Mouse (Mus musculus) liver, embryonic 14.5 days (tissue): ENCODE measurements around the gene Esrra. TPM values are rescaled to one million over a fixed set of nuclear protein-coding genes. Genes with fewer than 3 reads are reported as not detected.

Source experiments
- ATAC-seq: fragments of 200-750 bp; cut with Nextera tagmentation; 2 replicates; pipeline ENCODE4 v1.8.0; 2017; ENCODE audit warnings: moderate number of reproducible peaks, mild to moderate bottlenecking, moderate library complexity; ENCODE audit not compliant: insufficient read depth
- DNase-seq, 3 experiments: peaks; one replicate each; pipeline ENCODE4 v3.0.0-alpha.2; 2012 to 2013; ENCODE audit warnings: low read depth in 3 of 3, low spot score in 3 of 3
- H3K27ac ChIP-seq: fragments of 300-500 bp; sonication (generic); 2 replicates; pipeline ENCODE4 v1.5.1; 2014; ENCODE audit warnings: moderate library complexity, mild to moderate bottlenecking, control low read depth, inconsistent platforms
- H3K27me3 ChIP-seq: fragments of 300-500 bp; sonication (generic); 2 replicates; pipeline ENCODE4 v1.6.1; 2014; ENCODE audit warnings: mild to moderate bottlenecking, low read length, moderate library complexity; ENCODE audit not compliant: control insufficient read depth, insufficient read depth
- H3K36me3 ChIP-seq: fragments of 300-500 bp; sonication (generic); replicated peaks from 2 replicates; pipeline ENCODE4 v1.6.1; 2014; ENCODE audit warnings: low read depth; ENCODE audit not compliant: control insufficient read depth, insufficient read depth
- H3K4me1 ChIP-seq, 2 experiments: fragments of 200-500 bp in 1 of 2; fragments of 300-500 bp in 1 of 2; sonication (generic) in 1 of 2; replicated peaks; 2 replicates each; pipeline ENCODE4 v1.6.1; 2012 to 2014; ENCODE audit warnings: antibody characterized with exemption in 1 of 2, inconsistent platforms in 1 of 2, low read length in 1 of 2; ENCODE audit not compliant: control insufficient read depth in 2 of 2, insufficient read depth in 2 of 2
- H3K4me2 ChIP-seq: fragments of 300-500 bp; sonication (generic); 2 replicates; pipeline ENCODE4 v1.6.1; 2014; ENCODE audit warnings: low read depth, mild to moderate bottlenecking, control low read depth, moderate library complexity
- H3K4me3 ChIP-seq, 2 experiments: fragments of 200-500 bp in 1 of 2; fragments of 300-500 bp in 1 of 2; sonication (generic) in 1 of 2; 2 replicates each; pipeline ENCODE4 v1.5.1; 2012 to 2014; ENCODE audit warnings: low read depth in 2 of 2, low read length in 2 of 2, mild to moderate bottlenecking in 2 of 2, control low read depth in 1 of 2, inconsistent platforms in 1 of 2, moderate library complexity in 1 of 2; ENCODE audit not compliant: insufficient read depth in 1 of 2
- H3K9ac ChIP-seq: fragments of 300-500 bp; sonication (generic); replicated peaks from 2 replicates; pipeline ENCODE4 v1.6.1; 2014; ENCODE audit warnings: mild to moderate bottlenecking, control low read depth, moderate library complexity
- H3K9me3 ChIP-seq: fragments of 300-500 bp; sonication (generic); 2 replicates; pipeline ENCODE4 v1.6.1; 2016; ENCODE audit warnings: low read length, mixed read lengths; ENCODE audit not compliant: control insufficient read depth
- CTCF ChIP-seq: IDR thresholded peaks from 2 replicates; pipeline ENCODE4 v1.5.1; 2016; ENCODE audit warnings: antibody characterized with exemption, low read depth, control low read depth
- EP300 ChIP-seq: IDR thresholded peaks from 2 replicates; pipeline ENCODE4 v1.6.1; 2016; ENCODE audit warnings: antibody characterized with exemption, low read depth
- whole genome bisulfite sequencing: fragments of 180-500 bp; shearing (Covaris S2); extraction: QIAGEN DNeasy Blood & Tissue Kit; methylation state at CpG from one replicate; pipeline ENCODE4 v1.1.7; 2014; ENCODE audit not compliant: insufficient replicate concordance; 5-methylcytosine and 5-hydroxymethylcytosine counted together
- polyA plus RNA-seq, 2 experiments: library from polyadenylated mRNA; depleted of rRNA in 1 of 2; stranded (reverse) in 1 of 2; unstranded in 1 of 2; fragments of >200 nt; fragmentation: Nextera tagmentation in 1 of 2; extraction: Ambion mirVana in 1 of 2; gene quantifications; 2 replicates each; pipeline versions ENCODE4 v1.2.1 to v1.2.3; 2012 to 2014

The Esrra gene
- polyA plus RNA-seq, 2 experiments, result 1.6 to 6.6 TPM

DNA sequence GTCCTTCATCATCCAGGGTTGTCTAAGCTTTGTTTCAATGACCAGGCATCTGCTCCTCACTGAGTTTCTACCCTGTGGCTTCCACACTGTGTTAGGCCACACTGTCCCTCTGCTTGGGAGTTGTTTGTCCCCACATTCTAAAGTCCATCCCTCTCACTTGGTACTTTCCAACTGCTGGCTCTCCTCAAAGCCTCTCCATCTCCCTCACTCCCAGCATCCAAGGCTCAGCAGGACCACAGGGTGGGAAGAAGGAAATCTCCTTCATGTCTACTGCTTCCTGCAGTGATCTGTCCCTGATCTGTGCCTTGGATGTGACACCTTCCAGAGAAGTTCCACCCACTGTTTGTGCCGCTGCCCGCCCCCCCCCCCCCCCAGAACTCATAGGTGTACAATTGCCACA is 9.4 kb upstream of the Esrra start:
- Histone ChIP-seq H3K27me3 (peaks cover 94% of the 10 kb centered on the region), H3K4me1 (no peaks in the 10 kb centered on the region), H3K9me3 (no peaks in the 10 kb centered on the region), H3K27ac (no peak overlapping the region), H3K4me3 (no peak overlapping the region), H3K4me2 (no peak overlapping the region), H3K36me3 (no peaks in the 10 kb centered on the region), H3K9ac (no peak overlapping the region)
- DNase-seq (no peak), ATAC-seq (no peak)
- no peak for TF ChIP-seq CTCF
- TF ChIP-seq EP300, result no peak
- 0% methylated on average over 1 of the region's 2 CpGs for WGBS

DNA sequence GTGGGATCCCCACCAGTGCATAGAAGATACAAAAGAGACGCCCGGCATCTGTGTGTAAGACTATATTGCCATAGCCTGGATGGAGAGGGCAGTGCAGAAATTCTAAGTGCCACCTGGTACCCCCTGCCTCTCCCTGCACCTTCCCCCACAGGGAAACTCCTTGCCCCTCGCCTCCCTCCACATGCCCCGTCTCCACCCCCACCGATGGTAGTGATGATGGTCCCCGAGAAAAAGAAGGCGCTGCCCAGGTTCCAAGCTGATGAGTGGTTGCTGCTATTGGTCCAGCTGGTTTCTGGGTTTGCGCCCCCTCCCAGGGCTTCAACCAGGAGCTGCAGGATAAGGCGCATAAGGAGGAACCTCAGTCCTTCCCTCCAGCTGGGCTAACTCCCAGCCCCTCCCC is 6.5 kb upstream of the Esrra start:
- no peak overlapping the region for H3K4me2 ChIP-seq

DNA sequence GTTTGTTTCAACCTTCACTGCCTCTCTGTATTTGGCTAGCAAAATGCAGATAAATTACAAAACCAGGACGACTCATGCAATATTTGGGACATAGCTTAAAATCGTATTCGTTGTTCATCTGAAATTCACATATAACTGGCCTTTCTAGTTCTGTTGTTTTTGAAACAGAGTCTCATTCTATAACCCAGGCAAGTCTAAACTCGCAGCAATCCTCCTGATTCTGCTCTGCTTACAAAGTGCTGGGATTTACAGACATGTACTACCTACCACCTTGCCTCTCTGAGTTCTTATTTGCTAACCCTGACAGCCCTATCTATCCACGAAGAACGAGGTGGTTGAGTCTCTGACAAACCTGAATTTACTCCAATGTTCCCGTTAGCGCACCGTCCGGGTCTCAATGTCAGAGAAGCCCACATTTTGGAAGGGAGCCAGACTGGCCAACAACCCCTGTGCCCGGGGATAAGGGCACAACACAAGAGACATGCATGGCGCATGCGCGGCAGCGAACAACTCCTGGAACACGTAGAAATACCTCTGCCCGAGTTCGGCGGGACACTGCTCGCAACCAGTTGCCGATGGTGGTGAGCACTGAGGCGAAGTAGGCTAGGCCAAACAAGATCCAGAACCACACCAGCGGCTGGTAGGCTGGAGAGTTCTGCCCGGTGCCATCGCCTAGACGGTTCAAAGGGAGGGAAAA is 5.1 kb upstream of the Esrra start:
- H3K27ac ChIP-seq, result no peak overlapping the region
- H3K4me2 ChIP-seq, result peak overlapping the region; percentile 28; the same call in 1 of the 2 replicates
- TF ChIP-seq CTCF (no peak), EP300 (no peak)
- H3K36me3 ChIP-seq, result no peaks in the 10 kb centered on the region
- no peak overlapping the region for H3K9ac ChIP-seq
- WGBS, result 17% methylated on average over 26 of the region's 26 CpGs
- H3K4me1 ChIP-seq, result peaks cover 7 to 13% of the 10 kb centered on the region in 2 experiments
- DNase-seq, result no peak
- H3K27me3 ChIP-seq, result peaks cover 75% of the 10 kb centered on the region
- no peak overlapping the region for H3K4me3 ChIP-seq
- no peak for ATAC-seq
- H3K9me3 ChIP-seq, result no peaks in the 10 kb centered on the region

More for the DNA sequence above, 6.5 kb upstream of the Esrra start:
- no peak for TF ChIP-seq CTCF
- Histone ChIP-seq H3K9ac (no peak overlapping the region), H3K4me3 (no peak overlapping the region), H3K9me3 (no peaks in the 10 kb centered on the region), H3K36me3 (no peaks in the 10 kb centered on the region), H3K27me3 (peaks cover 89% of the 10 kb centered on the region), H3K4me1 (peaks cover 0 to 4% of the 10 kb centered on the region in 2 experiments; a peak in 2 of 4 replicates), H3K27ac (no peak overlapping the region)
- DNase-seq, result no peak
- ATAC-seq, result no peak
- 21% methylated on average over 9 of the region's 9 CpGs for WGBS

DNA sequence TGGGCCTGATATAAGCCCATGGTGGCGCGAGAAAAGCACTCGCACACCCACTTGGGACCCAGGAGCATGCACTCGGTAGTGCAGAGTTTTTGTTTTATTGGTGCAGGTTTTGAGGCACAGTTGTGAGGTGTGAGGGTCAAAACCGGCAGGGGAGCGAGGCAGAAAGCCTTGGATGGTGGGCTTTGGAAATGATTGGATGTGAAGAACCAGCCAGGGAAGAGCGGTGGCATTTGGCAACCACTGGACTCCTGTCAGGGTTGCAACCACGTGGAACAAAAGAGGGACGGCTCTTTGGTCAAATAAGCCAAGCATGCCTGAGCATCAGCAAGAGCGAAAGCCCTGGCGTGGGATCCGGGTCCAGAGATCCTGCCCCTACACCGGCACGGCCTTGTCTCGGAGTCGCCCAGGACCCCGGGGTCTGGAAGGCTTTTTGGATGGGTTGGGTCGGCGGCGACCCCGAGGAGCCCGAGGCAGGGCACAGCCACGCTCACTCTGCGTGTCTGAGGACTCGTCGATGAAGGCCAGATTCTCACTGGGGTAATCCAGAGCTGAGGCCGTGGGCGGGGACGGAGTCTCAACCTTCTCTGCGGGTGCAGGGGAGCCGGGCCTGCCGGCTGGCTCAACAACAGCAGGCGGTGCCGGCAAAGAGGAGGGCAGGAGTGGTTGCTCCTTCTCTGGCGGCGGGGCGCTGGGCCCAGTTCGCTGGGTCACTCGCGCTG is 4.2 kb upstream of the Esrra start:
- Histone ChIP-seq H3K27me3 (peaks cover 66% of the 10 kb centered on the region), H3K27ac (no peak overlapping the region), H3K36me3 (no peaks in the 10 kb centered on the region), H3K4me2 (no peak overlapping the region), H3K4me1 (peaks cover 7 to 13% of the 10 kb centered on the region in 2 experiments), H3K9me3 (no peaks in the 10 kb centered on the region), H3K4me3 (no peak overlapping the region), H3K9ac (no peak overlapping the region)
- WGBS, result 18% methylated on average over 40 of the region's 40 CpGs
- ATAC-seq (no peak), DNase-seq (no peak)
- TF ChIP-seq EP300, result no peak
- no peak for TF ChIP-seq CTCF

DNA sequence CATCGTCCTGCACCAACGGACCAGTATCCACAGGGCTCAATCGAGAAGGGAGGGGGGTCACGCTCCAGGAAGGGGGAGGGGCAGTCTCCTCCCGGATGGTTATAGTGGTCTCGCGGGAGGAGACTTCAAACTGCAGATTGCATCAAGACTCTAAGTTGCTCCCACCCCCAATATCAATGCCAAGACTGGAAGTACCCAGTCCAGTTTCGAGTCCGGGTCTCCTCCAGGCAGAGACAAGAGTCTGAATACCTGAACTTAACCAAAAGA is 3.6 kb upstream of the Esrra start, which contains the start of gene Catsperz:
TSS of gene Catsperz (minus strand) at position 74 of the 267 bp plus-strand sequence.
- no peak within 1 kb of the TSS for H3K27ac ChIP-seq
- no peak within 1 kb of the TSS for H3K9ac ChIP-seq
- peaks cover 61% of the 10 kb centered on the region for H3K27me3 ChIP-seq
- TF ChIP-seq EP300 (no peak), CTCF (no peak)
- no peak for DNase-seq
- ATAC-seq, result no peak
- H3K9me3 ChIP-seq, result no peaks in the 10 kb centered on the region
- H3K4me3 ChIP-seq, result no peak within 1 kb of the TSS
- WGBS, result 6% methylated on average over 9 of the region's 9 CpGs
- H3K4me2 ChIP-seq, result peak within 1 kb of the TSS; percentile 30
- peaks cover 7 to 13% of the 10 kb centered on the region in 2 experiments for H3K4me1 ChIP-seq
- no peaks in the 10 kb centered on the region for H3K36me3 ChIP-seq
